Mouse (Mus musculus) liver, postnatal 0 days (tissue): ENCODE results near the gene Hrasls. TPM values are rescaled to one million over a fixed set of nuclear protein-coding genes. Genes with fewer than 3 reads are reported as not detected.

Source experiments
- ATAC-seq: fragments of 200-750 bp; cut with Nextera tagmentation; 2 replicates; pipeline ENCODE4 v1.8.0; 2017; ENCODE audit warnings: mild to moderate bottlenecking, moderate library complexity
- DNase-seq: peaks from one replicate; pipeline ENCODE4 v3.0.0-alpha.2; 2016
- H3K27ac ChIP-seq: fragments of 300-500 bp; sonication (generic); 2 replicates; pipeline ENCODE4 v1.5.1; 2014; ENCODE audit warnings: antibody characterized with exemption, moderate library complexity, mild to moderate bottlenecking, low read depth
- H3K27me3 ChIP-seq: fragments of 300-500 bp; sonication (generic); 2 replicates; pipeline ENCODE4 v1.6.1; 2014; ENCODE audit warnings: low read length, control low read depth, mixed read lengths; ENCODE audit not compliant: insufficient read depth
- H3K36me3 ChIP-seq: fragments of 300-500 bp; sonication (generic); replicated peaks from 2 replicates; pipeline ENCODE4 v1.6.1; 2014; ENCODE audit warnings: mild to moderate bottlenecking, control low read depth, low read length, moderate library complexity, mixed read lengths; ENCODE audit not compliant: insufficient read depth
- H3K4me1 ChIP-seq: fragments of 300-500 bp; sonication (generic); 2 replicates; pipeline ENCODE4 v1.6.1; 2014; ENCODE audit warnings: antibody characterized with exemption, mild to moderate bottlenecking, control low read depth; ENCODE audit not compliant: insufficient read depth
- H3K4me2 ChIP-seq: fragments of 300-500 bp; sonication (generic); 2 replicates; pipeline ENCODE4 v1.6.1; 2014; ENCODE audit warnings: low read depth, mild to moderate bottlenecking, low read length, moderate library complexity, mixed read lengths
- H3K4me3 ChIP-seq: fragments of 300-500 bp; sonication (generic); 2 replicates; pipeline ENCODE4 v1.5.1; 2014; ENCODE audit warnings: low read depth, low read length
- H3K9ac ChIP-seq: fragments of 300-500 bp; sonication (generic); replicated peaks from 2 replicates; pipeline ENCODE4 v1.6.1; 2014; ENCODE audit warnings: mild to moderate bottlenecking, moderate library complexity
- H3K9me3 ChIP-seq: fragments of 300-500 bp; sonication (generic); 2 replicates; pipeline ENCODE4 v1.6.1; 2016; ENCODE audit warnings: mild to moderate bottlenecking, control low read depth, low read length, mixed read lengths
- CTCF ChIP-seq: sonication (generic); IDR thresholded peaks from 2 replicates; pipeline ENCODE4 v1.5.1; 2016; ENCODE audit warnings: antibody characterized with exemption, low read depth
- EP300 ChIP-seq: IDR thresholded peaks from 2 replicates; pipeline ENCODE4 v1.6.1; 2016; ENCODE audit warnings: antibody characterized with exemption, low read depth, mild to moderate bottlenecking
- WGBS: fragments of 180-500 bp; shearing (Covaris S2); extraction: QIAGEN DNeasy Blood & Tissue Kit; methylation state at CpG from one replicate; pipeline ENCODE4 v1.1.7; 2014; ENCODE audit not compliant: insufficient replicate concordance; 5-methylcytosine and 5-hydroxymethylcytosine counted together
- polyA plus RNA-seq: library from polyadenylated mRNA; unstranded; fragments of >200 nt; fragmentation: Nextera tagmentation; extraction: Ambion mirVana; gene quantifications from 2 replicates; pipeline ENCODE4 v1.2.1, GENCODE M21; 2015

Hrasls gene
- polyA plus RNA-seq, 1 experiment from 2014 or later, result not detected

- 66% methylated on average over 7 of the region's 7 CpGs for WGBS
- ATAC-seq (no peak), DNase-seq (no peak)
- no peak overlapping the region for H3K27ac ChIP-seq
- H3K9me3 ChIP-seq, result no peaks in the 10 kb centered on the region
- no peak overlapping the region for H3K9ac ChIP-seq
- no peak overlapping the region for H3K4me2 ChIP-seq
- 0 out of 2 replicates have a peak, but pooled peaks cover 5% of the 10 kb centered on the region for H3K27me3 ChIP-seq
- TF ChIP-seq EP300 (no peak), CTCF (no peak)
- no peak overlapping the region for H3K4me3 ChIP-seq
- peaks cover 7% of the 10 kb centered on the region for H3K4me1 ChIP-seq
- H3K36me3 ChIP-seq, result no peaks in the 10 kb centered on the region
Measured at GRCm38 (mm10) chr16:29208841-29209240, 654 bp upstream of the Hrasls start.

GRCm38 (mm10) chr16:29216395-29217295 lies 7.2 kb downstream of the Hrasls start:
- Histone ChIP-seq H3K9me3 (no peaks in the 10 kb centered on the region), H3K36me3 (no peaks in the 10 kb centered on the region), H3K9ac (no peak overlapping the region), H3K4me2 (no peak overlapping the region), H3K4me3 (no peak overlapping the region), H3K4me1 (no peaks in the 10 kb centered on the region), H3K27me3 (no peaks in the 10 kb centered on the region), H3K27ac (no peak overlapping the region)
- TF ChIP-seq CTCF, result no peak
- no peak for TF ChIP-seq EP300
- no peak for DNase-seq
- ATAC-seq, result no peak
- 74% methylated on average over 5 of the region's 5 CpGs for WGBS

GRCm38 (mm10) chr16:29235951-29236350 lies 26.5 kb downstream of the Hrasls start:
- ATAC-seq (no peak), DNase-seq (no peak)
- H3K36me3 ChIP-seq, result no peaks in the 10 kb centered on the region
- WGBS, result 58% methylated on average over 5 of the region's 5 CpGs
- H3K27ac ChIP-seq, result no peak overlapping the region
- no peaks in the 10 kb centered on the region for H3K9me3 ChIP-seq
- H3K27me3 ChIP-seq, result no peaks in the 10 kb centered on the region
- no peak for TF ChIP-seq CTCF
- TF ChIP-seq EP300, result no peak
- H3K4me1 ChIP-seq, result no peaks in the 10 kb centered on the region
- no peak overlapping the region for H3K9ac ChIP-seq
- no peak overlapping the region for H3K4me2 ChIP-seq
- no peak overlapping the region for H3K4me3 ChIP-seq

- ATAC-seq (peak; percentile 61), DNase-seq (no peak)
- H3K36me3 ChIP-seq, result no peaks in the 10 kb centered on the region
- 55% methylated on average over 4 of the region's 4 CpGs for WGBS
- TF ChIP-seq EP300 (no peak), CTCF (no peak)
- no peaks in the 10 kb centered on the region for H3K4me1 ChIP-seq
- no peak overlapping the region for H3K4me2 ChIP-seq
- H3K9ac ChIP-seq, result no peak overlapping the region
- H3K27ac ChIP-seq, result no peak overlapping the region
- no peaks in the 10 kb centered on the region for H3K9me3 ChIP-seq
- no peak overlapping the region for H3K4me3 ChIP-seq
- H3K27me3 ChIP-seq, result no peaks in the 10 kb centered on the region
Measured at GRCm38 (mm10) chr16:29254325-29254724, 44.8 kb downstream of the Hrasls start.

Other genes starting within 250 kb of the Hrasls start
- gene Atp13a5, start 169.0 kb downstream of the Hrasls start, polyA plus RNA-seq, result 0.06 TPM in 1 of 2 replicates, not detected in the other